Mouse (Mus musculus): ENCODE results near the gene Nhej1.
A peak's percentile ranks its signal among the peaks of the same experiment; 100 is the strongest.

Gene Nhej1

GRCm38 (mm10) chr1:74927621-74928296, 197.2 kb downstream of the Nhej1 start:
- no peak for DNase-seq

GRCm38 (mm10) chr1:74926721-74927120, 198.3 kb downstream of the Nhej1 start:
- DNase-seq: peak; percentile 63

GRCm38 (mm10) chr1:74924464-74924863, 200.5 kb downstream of the Nhej1 start:
- DNase-seq: no peak

Measured in lung, postnatal 14 days (tissue).